Comparison of ENCODE assay signal across 35 mouse cellular contexts in genomic region chr9:15550461-15550961, GRCm38 (mm10). TPM values are rescaled to one million over a fixed set of nuclear protein-coding genes. Genes with fewer than 3 reads are reported as not detected.
A peak's percentile ranks its signal among the peaks of the same experiment; 100 is the strongest.
DNase-seq lines count a peak whose midpoint lies in the region; ATAC-seq lines count a peak whose summit lies in the region.
"Had no signal": no experiment of that assay in that cellular context is flagged by ENCODE, and none has a peak within 500 bp of the region (broad histone marks: within the 10 kb centered on the region; RNA-seq: fewer than 3 reads in every experiment).

No protein-coding gene starts in this region.

- DNase-seq in thymus, postnatal 0 days (ENCODE audit: low spot score), result peak; percentile 33
- DNase-seq in thymus, postnatal 14 days, result no peak
- DNase-seq in splenic B cell, adult 2 months (ENCODE audit: low read depth, low spot score), result peak; percentile 10
- DNase-seq in ovary, adult 18-20 months (ENCODE audit: low spot score), result no peak
- no peak for DNase-seq in heart, adult 9 months (ENCODE audit: low spot score in 2 of 2)
- DNase-seq in hindbrain, embryonic 14.5 days (ENCODE audit: low spot score), result no peak
- DNase-seq: adrenal gland, adult 8-10 months; cerebellum, adult 2 months; cerebellum, postnatal 25 days; embryo, embryonic 11 days; gastrocnemius, postnatal 36 days; heart, adult 18-20 months; heart, postnatal 14 days; kidney, adult 9 months; kidney, postnatal 10 days; layer of hippocampus, postnatal 36 days; liver, embryonic 13.5 days; lung, adult 18-20 months; lung, postnatal 4 days; right cerebral cortex, postnatal 14 days had no signal

- no peak overlapping the region for H3K4me2 ChIP-seq in hindbrain, embryonic 14.5 days (replicated peaks)
- H3K4me2 ChIP-seq: embryonic facial prominence, embryonic 13.5 days; forebrain, embryonic 15.5 days; limb, embryonic 15.5 days; liver, embryonic 13.5 days; neural tube, embryonic 12.5 days had no signal

- ATAC-seq in activated CD4-positive, CD25-positive, alpha-beta regulatory T cell, adult 4 months, result peak; percentile 83
- ATAC-seq in megakaryocyte progenitor cell, adult 5-6 weeks (replicated peaks; ENCODE audit: poor library complexity), result peak; percentile 42
- ATAC-seq in hindbrain, embryonic 14.5 days (ENCODE audit: low FRiP score), result no peak
- ATAC-seq: forebrain, embryonic 15.5 days; hindbrain, embryonic 16.5 days; intestine, embryonic 16.5 days; lung, postnatal 0 days; midbrain, embryonic 16.5 days had no signal

- H3K27me3 ChIP-seq in splenic B cell, adult 2 months (ENCODE audit: control insufficient read depth, insufficient read depth, low read length, poor library complexity, severe bottlenecking), result no peaks in the 10 kb centered on the region
- no peaks in the 10 kb centered on the region for H3K27me3 ChIP-seq in hindbrain, embryonic 14.5 days (ENCODE audit: control insufficient read depth, insufficient read depth, low read length)
- H3K27me3 ChIP-seq: embryonic facial prominence, embryonic 13.5 days; forebrain, embryonic 15.5 days; limb, embryonic 15.5 days; liver, embryonic 13.5 days; neural tube, embryonic 12.5 days had no signal

- H3K36me3 ChIP-seq in splenic B cell, adult 2 months (ENCODE audit: control insufficient read depth, insufficient read depth, low read length, poor library complexity, severe bottlenecking), result no peaks in the 10 kb centered on the region
- no peaks in the 10 kb centered on the region for H3K36me3 ChIP-seq in hindbrain, embryonic 14.5 days (replicated peaks; ENCODE audit: control insufficient read depth, insufficient read depth)
- H3K36me3 ChIP-seq: embryonic facial prominence, embryonic 13.5 days; forebrain, embryonic 15.5 days; liver, embryonic 13.5 days; midbrain, embryonic 10.5 days; neural tube, embryonic 12.5 days had no signal

- no peak overlapping the region for H3K27ac ChIP-seq in hindbrain, embryonic 14.5 days
- H3K27ac ChIP-seq: embryonic facial prominence, embryonic 13.5 days; forebrain, embryonic 10.5 days; forebrain, embryonic 15.5 days; hindbrain, embryonic 10.5 days; limb, embryonic 10.5 days; limb, embryonic 15.5 days; liver, embryonic 13.5 days; midbrain, embryonic 10.5 days; neural tube, embryonic 12.5 days had no signal

- 93% methylated on average over 4 of the region's 4 CpGs for WGBS in hindbrain, embryonic 14.5 days

- no peak overlapping the region for H3K4me3 ChIP-seq in hindbrain, embryonic 14.5 days (replicated peaks; ENCODE audit: low read length)
- H3K4me3 ChIP-seq: embryonic facial prominence, embryonic 13.5 days; forebrain, embryonic 10.5 days; forebrain, embryonic 15.5 days; hindbrain, embryonic 10.5 days; limb, embryonic 10.5 days; limb, embryonic 15.5 days; liver, embryonic 13.5 days; midbrain, embryonic 10.5 days; neural tube, embryonic 12.5 days had no signal

- H3K4me1 ChIP-seq in hindbrain, embryonic 14.5 days (replicated peaks; ENCODE audit: control insufficient read depth, insufficient read depth, low read length), result no peaks in the 10 kb centered on the region
- H3K4me1 ChIP-seq: forebrain, embryonic 10.5 days; hindbrain, embryonic 10.5 days; limb, embryonic 10.5 days; limb, embryonic 15.5 days; liver, embryonic 13.5 days; neural tube, embryonic 12.5 days had no signal

- H3K9me3 ChIP-seq in hindbrain, embryonic 14.5 days (ENCODE audit: control insufficient read depth, low read length), result no peaks in the 10 kb centered on the region
- H3K9me3 ChIP-seq: embryonic facial prominence, embryonic 13.5 days; forebrain, embryonic 15.5 days; hindbrain, embryonic 10.5 days; limb, embryonic 10.5 days; limb, embryonic 15.5 days; liver, embryonic 13.5 days; neural tube, embryonic 12.5 days had no signal

- no peak overlapping the region for H3K9ac ChIP-seq in hindbrain, embryonic 14.5 days
- H3K9ac ChIP-seq: embryonic facial prominence, embryonic 13.5 days; forebrain, embryonic 15.5 days; limb, embryonic 15.5 days; liver, embryonic 13.5 days; neural tube, embryonic 12.5 days had no signal

RNA-seq across cellular contexts. Expression of gene Smco4, which starts 57.3 kb away (rescaled TPM):
- 2.3 and 2.4 TPM in 2 replicates for polyA plus RNA-seq in thymus, postnatal 0 days (2015; fragmentation: Nextera tagmentation; extraction: Ambion mirVana)
- polyA plus RNA-seq in activated CD4-positive, CD25-positive, alpha-beta regulatory T cell, adult 4 months (2017; shearing (Covaris generic)), result 10 to 100 TPM; 26.7 to 55.5 TPM
- total RNA-seq in megakaryocyte progenitor cell, adult 5-6 weeks (2015), result 18.1 and 20.4 TPM in 2 replicates
- 5.0 and 8.0 TPM in 2 replicates for total RNA-seq in megakaryocyte progenitor cell, adult 5-6 weeks (2017)
- 1.1 and 2.2 TPM in 2 replicates for polyA plus RNA-seq in hindbrain, embryonic 14.5 days (2014; fragmentation: Nextera tagmentation; extraction: Ambion mirVana)
- total RNA-seq: MEL had no signal

Comparison
In these comparisons a context has a peak if more than half of its experiments do, and no peak if none do; other contexts are left out.
1. DNase-seq: peak in thymus, postnatal 0 days (single experiment) and splenic B cell, adult 2 months (single experiment); none in thymus, postnatal 14 days (single experiment), ovary, adult 18-20 months (single experiment), heart, adult 9 months (0 of 2) and hindbrain, embryonic 14.5 days (single experiment).